Mouse (Mus musculus): ENCODE results near the gene Tuba1c. TPM values are rescaled to one million over a fixed set of nuclear protein-coding genes. Genes with fewer than 3 reads are reported as not detected.

Gene Tuba1c
- total RNA-seq, 2 experiments from 2014 or later: 200 to 217 TPM

Small RNA genes within 50 kb of the gene (microRNA-seq; reads per million reads assigned to microRNA genes)
- gene Mir6960: not detected

Other genes with a start within 250 kb of the Tuba1c start
- gene Wnt1, start 240.0 kb upstream of the Tuba1c start, total RNA-seq (2021): not detected
- 1 to 10 TPM in 1 of 2 experiments, under 1 TPM in 1; 0.76 to 4.2 TPM for gene Ddn, start 220.4 kb upstream of the Tuba1c start, total RNA-seq (2021)
- gene Prkag1, start 198.4 kb upstream of the Tuba1c start, total RNA-seq (2021): 10 to 100 TPM; 66.4 to 68.2 TPM
- gene Kmt2d, start 158.7 kb upstream of the Tuba1c start, total RNA-seq (2021): 10 to 100 TPM; 68.9 to 71.5 TPM
- gene Rhebl1, start 135.4 kb upstream of the Tuba1c start, total RNA-seq (2021): 1 to 10 TPM; 3.9 to 6.2 TPM
- 1 to 10 TPM; 2.1 to 2.9 TPM for gene Dhh, start 131.4 kb upstream of the Tuba1c start, total RNA-seq (2021)
- gene Lmbr1l, start 111.7 kb upstream of the Tuba1c start, total RNA-seq (2021): 10 to 100 TPM; 41.5 to 45.9 TPM
- 100 to 1,000 TPM; 512 to 526 TPM for gene Tuba1b, start 95.3 kb upstream of the Tuba1c start, total RNA-seq (2021)
- gene Gm49450, start 76.3 kb upstream of the Tuba1c start, total RNA-seq (2021): not detected
- 100 to 1,000 TPM; 323 to 446 TPM for gene Tuba1a, start 76.2 kb upstream of the Tuba1c start, total RNA-seq (2021)
- 10 to 100 TPM; 26.7 to 68.4 TPM for gene Prph, start 25.3 kb downstream of the Tuba1c start, total RNA-seq (2021)
- 10 to 100 TPM; 14.5 to 17.1 TPM for gene Troap, start 44.7 kb downstream of the Tuba1c start, total RNA-seq (2021)
- under 1 TPM in 1 of 2 experiments, not detected in 1; 0.20 TPM for gene C1ql4, start 57.9 kb downstream of the Tuba1c start, total RNA-seq (2021)
- gene Dnajc22, start 63.3 kb downstream of the Tuba1c start, total RNA-seq (2021): 1 to 10 TPM; 3.7 to 6.4 TPM
- gene Spats2, start 96.0 kb downstream of the Tuba1c start, total RNA-seq (2021): 10 to 100 TPM; 30.7 to 34.1 TPM
- gene Kcnh3, start 195.0 kb downstream of the Tuba1c start, total RNA-seq (2021): 1 to 10 TPM; 3.8 to 6.7 TPM
- 10 to 100 TPM; 72.0 to 72.8 TPM for gene Mcrs1, start 222.1 kb downstream of the Tuba1c start, total RNA-seq (2021)

Data from adrenal gland, postnatal 4 days (tissue).